Mouse (Mus musculus): ENCODE results near the gene Fam111a. TPM values are rescaled to one million over a fixed set of nuclear protein-coding genes. Genes with fewer than 3 reads are reported as not detected.

The Fam111a gene
- polyA plus RNA-seq, 1 experiment from 2014 or later, result 8.2 TPM

DNA sequence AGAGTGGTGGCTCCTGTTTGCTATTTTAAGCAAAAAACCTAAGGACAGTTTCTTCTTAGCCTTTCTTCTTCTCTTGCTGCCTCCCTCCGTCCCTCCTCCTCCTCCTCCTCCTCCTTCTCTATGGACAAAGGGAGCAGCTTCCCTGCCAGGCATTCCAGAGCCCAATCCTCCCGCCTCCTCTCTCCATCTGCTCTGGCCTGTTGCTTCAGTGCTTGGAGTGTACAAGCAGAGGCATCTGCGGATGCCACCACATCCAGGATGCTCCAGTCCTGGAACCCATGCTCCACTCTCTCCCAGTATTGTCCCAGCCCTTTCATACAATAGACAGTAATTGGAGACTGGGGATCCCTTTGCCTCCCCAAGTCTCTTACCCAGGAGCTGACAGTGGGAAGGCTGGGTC, 45.4 kb upstream of the Fam111a start:
- no peak for ATAC-seq (ENCODE audit: low FRiP score, low TSS enrichment)
- H3K27ac ChIP-seq (replicated peaks), result peak overlapping the region; percentile 95

DNA sequence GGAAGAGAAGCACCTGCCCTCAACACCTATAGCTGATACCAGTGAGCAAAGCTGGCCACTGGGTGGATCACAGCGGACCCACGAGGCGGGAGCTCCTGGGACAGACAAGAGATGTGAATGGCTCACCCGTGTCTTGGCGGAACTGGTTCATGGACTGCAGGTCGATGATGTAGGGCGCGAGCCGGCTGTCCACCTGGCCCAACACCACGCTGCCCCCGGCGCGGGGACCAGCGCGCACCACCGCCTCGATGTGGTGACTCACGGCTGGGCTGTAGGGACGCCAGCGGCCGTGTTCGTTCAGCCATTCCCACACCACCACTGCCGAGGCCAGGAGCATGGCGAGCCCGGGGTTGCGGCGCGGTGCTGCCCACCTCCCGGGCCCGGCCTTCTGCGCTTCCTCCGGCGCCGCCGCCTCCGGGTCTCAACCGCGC, 44.6 kb upstream of the Fam111a start:
- WGBS, result under 1% methylated on average over 35 of the region's 38 CpGs
- peak; percentile 80 for ATAC-seq (ENCODE audit: low FRiP score, low TSS enrichment)
- peak; percentile 72 for DNase-seq (ENCODE audit: low spot score)

More for the DNA sequence above, 45.4 kb upstream of the Fam111a start:
- Histone ChIP-seq H3K27me3 (ENCODE audit: control insufficient read depth, insufficient read depth, low read length) (no peaks in the 10 kb centered on the region), H3K4me3 (ENCODE audit: low read depth, low read length) (peak overlapping the region; percentile 72), H3K4me1 (replicated peaks; ENCODE audit: control insufficient read depth, insufficient read depth) (no peaks in the 10 kb centered on the region; the same call in 1 of the 2 replicates), H3K36me3 (ENCODE audit: control insufficient read depth, insufficient read depth, low read length) (no peaks in the 10 kb centered on the region), H3K9me3 (ENCODE audit: control insufficient read depth, low read length) (no peaks in the 10 kb centered on the region), H3K9ac (ENCODE audit: low read length) (peak overlapping the region; percentile 92), H3K4me2 (replicated peaks; ENCODE audit: low read depth) (peak overlapping the region; percentile 95)
- peak; percentile 50 for DNase-seq (ENCODE audit: low spot score)
- no peak for TF ChIP-seq EP300 (optimal IDR thresholded peaks at IDR 0.05)
- no peak for TF ChIP-seq CTCF (IDR thresholded peaks at IDR 0.05; ENCODE audit: low read depth)
- 5% methylated on average over 3 of the region's 3 CpGs for WGBS

DNA sequence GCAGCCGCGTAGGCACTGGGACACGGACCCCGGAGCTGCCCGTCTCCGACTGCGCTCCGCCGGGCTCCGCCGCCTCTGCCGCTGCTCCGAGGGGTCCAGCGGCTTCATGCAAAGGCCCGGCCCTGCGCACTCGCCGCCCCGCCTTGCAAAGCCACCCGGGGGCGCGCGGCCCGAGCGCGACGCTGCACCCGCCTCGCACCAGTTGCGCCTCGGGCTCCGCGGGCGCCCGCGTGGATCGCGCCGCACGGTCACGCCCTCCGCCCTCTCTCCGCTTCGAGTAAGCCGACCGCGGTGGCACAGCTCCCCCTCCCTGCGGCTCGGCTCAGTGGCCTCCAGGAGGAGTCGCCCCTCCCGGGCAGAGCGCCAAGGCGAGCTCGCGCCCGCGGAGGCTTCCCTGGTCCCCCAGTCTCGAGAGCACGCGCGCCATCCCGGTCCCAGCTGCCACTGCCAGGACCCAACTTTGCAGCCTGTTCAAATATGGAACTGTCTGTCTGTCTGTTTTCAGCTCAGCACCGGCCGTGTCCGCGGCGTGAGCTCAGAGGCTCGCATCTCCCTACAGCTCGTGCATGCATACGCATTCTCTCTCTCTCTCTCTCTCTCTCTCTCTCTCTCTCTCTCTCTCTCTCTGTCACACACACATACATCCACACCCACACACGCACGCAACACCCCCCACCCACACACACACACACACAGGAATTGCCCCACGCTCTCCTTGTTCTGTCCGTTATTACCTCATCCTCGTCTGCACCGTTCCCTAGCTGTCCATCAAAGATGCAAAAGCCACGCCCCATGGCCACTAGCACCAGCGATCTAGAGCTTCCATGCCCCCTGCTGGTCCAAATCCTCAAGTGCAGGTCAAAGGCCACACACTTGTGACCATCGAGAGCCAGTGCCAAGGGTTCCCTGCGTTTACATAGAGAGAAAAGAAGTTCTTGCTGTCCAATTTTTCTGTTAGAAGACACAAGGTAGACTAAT, 43.9 kb upstream of the Fam111a start, which contains the start of gene Dtx4:
TSS of gene Dtx4 (minus strand) at position 85 of the 978 bp plus-strand sequence.
- TF ChIP-seq CTCF (IDR thresholded peaks at IDR 0.05; ENCODE audit: low read depth), result peak; percentile 99
- no peak for TF ChIP-seq EP300 (optimal IDR thresholded peaks at IDR 0.05)
- Histone ChIP-seq H3K4me3 (ENCODE audit: low read depth, low read length) (peak within 1 kb of the TSS; percentile 72), H3K27me3 (ENCODE audit: control insufficient read depth, insufficient read depth, low read length) (no peaks in the 10 kb centered on the region), H3K36me3 (ENCODE audit: control insufficient read depth, insufficient read depth, low read length) (no peaks in the 10 kb centered on the region), H3K9me3 (ENCODE audit: control insufficient read depth, low read length) (no peaks in the 10 kb centered on the region), H3K27ac (replicated peaks) (peak within 1 kb of the TSS; percentile 95), H3K4me1 (replicated peaks; ENCODE audit: control insufficient read depth, insufficient read depth) (no peaks in the 10 kb centered on the region; the same call in 1 of the 2 replicates), H3K9ac (ENCODE audit: low read length) (peak within 1 kb of the TSS; percentile 92), H3K4me2 (replicated peaks; ENCODE audit: low read depth) (peak within 1 kb of the TSS; percentile 95)
- WGBS, result under 1% methylated on average over 49 of the region's 80 CpGs
- DNase-seq (ENCODE audit: low spot score) (peak; percentile 95), ATAC-seq (ENCODE audit: low FRiP score, low TSS enrichment) (peak; percentile 95)

More for the DNA sequence above, 44.6 kb upstream of the Fam111a start:
- Histone ChIP-seq H3K4me1 (replicated peaks; ENCODE audit: control insufficient read depth, insufficient read depth) (no peaks in the 10 kb centered on the region; the same call in 1 of the 2 replicates), H3K9me3 (ENCODE audit: control insufficient read depth, low read length) (no peaks in the 10 kb centered on the region), H3K27me3 (ENCODE audit: control insufficient read depth, insufficient read depth, low read length) (no peaks in the 10 kb centered on the region), H3K4me2 (replicated peaks; ENCODE audit: low read depth) (peak overlapping the region; percentile 95), H3K4me3 (ENCODE audit: low read depth, low read length) (peak overlapping the region; percentile 72), H3K27ac (replicated peaks) (peak overlapping the region; percentile 95), H3K36me3 (ENCODE audit: control insufficient read depth, insufficient read depth, low read length) (no peaks in the 10 kb centered on the region), H3K9ac (ENCODE audit: low read length) (peak overlapping the region; percentile 92)
- TF ChIP-seq EP300 (optimal IDR thresholded peaks at IDR 0.05) (no peak), CTCF (IDR thresholded peaks at IDR 0.05; ENCODE audit: low read depth) (peak; percentile 16)

DNA sequence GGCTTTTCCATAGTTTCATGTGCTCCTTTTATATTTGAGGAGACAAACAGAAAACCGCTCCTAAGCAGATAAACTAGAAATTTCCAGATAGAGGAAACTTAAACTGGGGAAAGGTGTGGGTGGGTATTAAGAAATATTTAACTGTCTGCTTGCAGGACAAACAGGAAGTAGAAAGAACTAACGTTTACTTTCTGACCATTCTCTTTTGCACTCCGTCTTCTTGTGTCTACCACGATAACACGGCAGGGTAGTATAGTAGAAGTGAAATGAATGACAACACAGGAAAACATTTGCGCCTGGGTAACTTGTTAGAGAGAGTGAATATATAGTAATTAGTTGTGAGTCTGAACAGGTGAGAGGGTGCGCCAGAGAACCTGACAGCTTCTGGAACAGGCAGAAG, 42.8 kb upstream of the Fam111a start:
- no peak for DNase-seq (ENCODE audit: low spot score)

DNA sequence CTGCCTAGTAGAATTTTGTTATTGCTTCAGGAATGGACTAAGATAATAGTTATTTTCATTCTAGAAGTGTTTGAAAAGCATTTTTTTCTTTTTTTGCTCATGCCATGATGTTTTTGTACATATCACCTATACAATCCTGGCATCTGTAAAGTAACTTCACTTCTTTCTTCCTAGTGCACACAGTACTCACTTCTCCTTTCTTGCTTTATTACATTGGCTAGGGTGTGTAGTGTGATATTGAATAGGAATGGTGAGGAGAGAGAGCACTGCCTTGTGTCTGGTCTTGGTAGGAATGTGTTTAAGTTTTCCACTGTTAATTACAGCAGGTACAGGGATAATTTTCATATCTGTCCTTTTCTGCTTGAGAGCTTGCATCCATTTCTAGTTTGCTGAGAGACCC, 30.9 kb upstream of the Fam111a start:
- H3K36me3 ChIP-seq (ENCODE audit: control insufficient read depth, insufficient read depth, low read length), result no peaks in the 10 kb centered on the region
- H3K9ac ChIP-seq (ENCODE audit: low read length), result no peak overlapping the region
- H3K27ac ChIP-seq (replicated peaks), result no peak overlapping the region
- no peaks in the 10 kb centered on the region for H3K27me3 ChIP-seq (ENCODE audit: control insufficient read depth, insufficient read depth, low read length)
- H3K4me2 ChIP-seq (replicated peaks; ENCODE audit: low read depth), result no peak overlapping the region
- ATAC-seq (ENCODE audit: low FRiP score, low TSS enrichment) (no peak), DNase-seq (ENCODE audit: low spot score) (no peak)
- no peaks in the 10 kb centered on the region for H3K9me3 ChIP-seq (ENCODE audit: control insufficient read depth, low read length)
- TF ChIP-seq EP300 (optimal IDR thresholded peaks at IDR 0.05) (no peak), CTCF (IDR thresholded peaks at IDR 0.05; ENCODE audit: low read depth) (no peak)
- no peaks in the 10 kb centered on the region for H3K4me1 ChIP-seq (replicated peaks; ENCODE audit: control insufficient read depth, insufficient read depth)
- H3K4me3 ChIP-seq (ENCODE audit: low read depth, low read length), result no peak overlapping the region

More for the DNA sequence above, 42.8 kb upstream of the Fam111a start:
- no peaks in the 10 kb centered on the region; the same call in 1 of the 2 replicates for H3K4me1 ChIP-seq (replicated peaks; ENCODE audit: control insufficient read depth, insufficient read depth)
- no peaks in the 10 kb centered on the region for H3K9me3 ChIP-seq (ENCODE audit: control insufficient read depth, low read length)
- ATAC-seq (ENCODE audit: low FRiP score, low TSS enrichment), result no peak
- no peak overlapping the region for H3K4me3 ChIP-seq (ENCODE audit: low read depth, low read length)
- H3K36me3 ChIP-seq (ENCODE audit: control insufficient read depth, insufficient read depth, low read length), result no peaks in the 10 kb centered on the region
- H3K4me2 ChIP-seq (replicated peaks; ENCODE audit: low read depth), result no peak overlapping the region
- H3K27me3 ChIP-seq (ENCODE audit: control insufficient read depth, insufficient read depth, low read length), result no peaks in the 10 kb centered on the region
- H3K27ac ChIP-seq (replicated peaks), result no peak overlapping the region
- H3K9ac ChIP-seq (ENCODE audit: low read length), result no peak overlapping the region
- 62% methylated on average over 7 of the region's 7 CpGs for WGBS
- TF ChIP-seq EP300 (optimal IDR thresholded peaks at IDR 0.05), result no peak
- no peak for TF ChIP-seq CTCF (IDR thresholded peaks at IDR 0.05; ENCODE audit: low read depth)
